27 mouse cellular contexts compared by ENCODE assay signal in genomic region chr5:33520856-33521255, GRCm38 (mm10).
DNase-seq lines count a peak whose midpoint lies in the region; ATAC-seq and TF ChIP-seq lines count a peak whose summit lies in the region.
"Had no signal": no experiment of that assay in that cellular context is flagged by ENCODE, and none has a peak within 500 bp of the region (broad histone marks: within the 10 kb centered on the region; RNA-seq: fewer than 3 reads in every experiment).

No protein-coding gene starts in this region.

- 2% methylated on average over 10 of the region's 10 CpGs for WGBS in thymus, adult 2 months

- peak overlapping the region; percentile 91 for H3K27ac ChIP-seq in thymus, adult 2 months (ENCODE audit: control insufficient read depth, insufficient read depth, low read length)
- H3K27ac ChIP-seq: embryonic facial prominence, embryonic 13.5 days; forebrain, embryonic 13.5 days; gastrocnemius, adult 2 months; hindbrain, embryonic 12.5 days; limb, embryonic 10.5 days; midbrain, embryonic 12.5 days had no signal

- TF ChIP-seq CTCF in thymus, adult 2 months (IDR thresholded peaks at IDR 0.05; ENCODE audit: borderline replicate concordance, control insufficient read depth, extremely low read depth, insufficient read depth, low read length, poor library complexity) = no peak

- TF ChIP-seq POLR2A in thymus, adult 2 months (IDR thresholded peaks at IDR 0.05; ENCODE audit: control insufficient read depth, extremely low read depth, insufficient read depth, low read length, poor library complexity) = no peak

- H3K4me3 ChIP-seq in thymus, adult 2 months (ENCODE audit: control insufficient read depth, insufficient read depth, low read length) = no peak overlapping the region
- H3K4me3 ChIP-seq: embryonic facial prominence, embryonic 13.5 days; erythroblast, embryonic 14.5 days; forebrain, embryonic 13.5 days; gastrocnemius, adult 2 months; heart, embryonic 12.5 days; hindbrain, embryonic 12.5 days; limb, embryonic 10.5 days; midbrain, embryonic 12.5 days had no signal

- peak; percentile 42; the same call in 1 of the 2 replicates for ATAC-seq in common myeloid progenitor, adult 5-6 weeks (replicated peaks; ENCODE audit: low read depth, poor library complexity, severe bottlenecking)
- ATAC-seq: forebrain, embryonic 13.5 days; Patski had no signal

- peak; percentile 19 to 20 for DNase-seq in spleen, postnatal 36 days (ENCODE audit: low spot score in 2 of 2)
- DNase-seq in spleen, adult 12 weeks (ENCODE audit: low spot score) = no peak
- peak; percentile 77 for DNase-seq in thymus, adult 2 months
- DNase-seq in thymus, postnatal 4 days = peak; percentile 80
- DNase-seq in right cerebral cortex, postnatal 14 days = no peak
- no peak for DNase-seq in Muller cell, postnatal 12 days (ENCODE audit: inconsistent ontology term)
- DNase-seq in gastrocnemius, postnatal 4 days (ENCODE audit: low spot score in 2 of 2) = no peak
- DNase-seq: adrenal gland, adult 8-10 months; B cell, adult 2 months; cerebellum, adult 2 months; cerebellum, postnatal 25 days; embryo, embryonic 11 days; gastrocnemius, adult 2 months; heart, postnatal 14 days; kidney, adult 18-20 months; kidney, postnatal 10 days; liver; right cerebral cortex, postnatal 25 days had no signal

- H3K36me3 ChIP-seq in thymus, adult 2 months (ENCODE audit: control insufficient read depth, insufficient read depth, low read length) = no peaks in the 10 kb centered on the region
- H3K36me3 ChIP-seq: embryonic facial prominence, embryonic 13.5 days; heart, embryonic 12.5 days; hindbrain, embryonic 12.5 days; limb, embryonic 10.5 days; midbrain, embryonic 12.5 days had no signal

- no peaks in the 10 kb centered on the region for H3K27me3 ChIP-seq in thymus, adult 2 months (ENCODE audit: control insufficient read depth, insufficient read depth, low read length)

- peaks cover 43% of the 10 kb centered on the region for H3K4me1 ChIP-seq in thymus, adult 2 months (replicated peaks; ENCODE audit: control insufficient read depth, insufficient read depth, low read length)
- H3K4me1 ChIP-seq: forebrain, embryonic 13.5 days; heart, embryonic 12.5 days; midbrain, embryonic 12.5 days had no signal

Comparison
In these comparisons a context has a peak if more than half of its experiments do, and no peak if none do; other contexts are left out.
1. DNase-seq: peak in spleen, postnatal 36 days (2 of 2), thymus, adult 2 months (single experiment) and thymus, postnatal 4 days (single experiment); none in spleen, adult 12 weeks (single experiment), right cerebral cortex, postnatal 14 days (single experiment), Muller cell, postnatal 12 days (single experiment) and gastrocnemius, postnatal 4 days (0 of 2).